Mouse (Mus musculus): ENCODE results near the gene 4930523C07Rik.

4930523C07Rik gene

DNA sequence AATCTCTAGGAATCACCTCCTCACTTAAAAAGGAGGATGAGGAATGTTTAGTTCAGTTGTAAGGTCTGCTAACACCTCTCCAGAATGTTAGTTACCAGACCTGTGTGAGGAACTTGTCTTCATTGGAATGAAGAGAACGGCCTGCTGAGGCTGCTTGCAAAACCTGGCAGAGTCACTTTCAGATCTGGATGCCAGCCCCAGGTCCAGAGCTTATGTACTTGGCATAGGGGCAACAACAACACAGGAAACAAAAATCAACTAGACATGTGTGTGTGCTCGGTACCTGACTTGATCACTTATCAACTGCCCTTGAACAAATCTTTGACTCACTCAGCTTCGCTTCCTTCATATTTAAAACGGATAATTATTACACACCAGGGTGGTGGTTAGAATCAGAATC lies 2.6 kb downstream of the 4930523C07Rik start:
- peak; percentile 60 to 82 for DNase-seq

DNA sequence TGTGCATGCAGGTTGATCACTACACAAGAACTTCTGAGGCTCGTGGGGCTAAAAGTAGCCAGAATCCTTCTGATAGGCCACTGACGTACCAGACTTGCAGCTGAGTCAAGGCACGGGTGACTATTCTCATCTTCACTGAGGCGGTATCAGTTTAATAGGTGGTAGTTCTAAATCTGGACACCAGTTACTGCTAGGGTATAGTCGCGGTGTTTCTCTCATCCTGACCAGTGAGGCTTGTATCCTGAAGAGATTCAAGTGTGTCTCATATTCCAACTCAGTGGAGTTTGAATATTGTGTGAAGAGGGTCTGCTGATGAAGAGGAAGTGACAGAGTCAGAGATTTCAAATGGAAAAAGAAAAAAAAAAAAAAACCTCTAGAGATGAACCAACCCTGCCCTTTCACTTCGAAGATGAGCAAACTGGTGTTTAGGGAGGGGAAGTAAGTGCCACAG lies 3.3 kb downstream of the 4930523C07Rik start:
- DNase-seq: no peak

DNA sequence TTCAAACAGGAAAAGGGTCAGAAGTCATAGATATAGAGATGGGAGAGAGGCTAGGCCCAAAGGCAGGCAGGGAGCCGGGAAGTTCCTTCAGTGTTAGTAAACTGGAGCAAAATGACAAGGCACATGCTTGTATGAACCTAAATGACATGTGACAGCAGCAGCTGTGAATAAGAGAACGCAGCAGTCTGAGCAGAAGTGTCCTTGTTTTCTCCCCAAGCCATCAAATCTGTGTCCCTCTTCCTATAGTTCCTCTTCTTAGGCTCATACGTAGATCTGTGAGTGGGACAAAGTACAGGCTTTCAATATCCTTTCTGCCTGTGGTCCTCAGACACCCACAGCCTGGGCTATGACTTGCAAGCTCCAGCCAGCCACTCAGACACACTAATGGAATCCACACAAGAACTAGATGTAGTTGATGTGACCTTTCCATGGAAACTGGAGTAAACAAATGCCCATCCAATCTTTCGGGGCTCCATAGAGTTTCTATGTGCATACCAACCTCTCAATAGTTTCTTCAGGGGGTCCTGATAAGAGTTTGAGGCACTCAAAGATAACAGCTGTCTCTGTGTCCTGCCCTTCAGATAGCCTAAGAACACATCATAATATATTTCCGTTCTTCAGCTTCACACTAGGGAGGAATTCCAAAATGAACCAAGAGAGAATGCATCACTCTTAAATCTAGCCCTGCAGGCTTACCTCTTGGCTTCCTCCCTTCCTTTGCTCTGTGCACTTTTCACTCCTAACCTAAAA lies 5.1 kb downstream of the 4930523C07Rik start:
- DNase-seq: no peak

DNA sequence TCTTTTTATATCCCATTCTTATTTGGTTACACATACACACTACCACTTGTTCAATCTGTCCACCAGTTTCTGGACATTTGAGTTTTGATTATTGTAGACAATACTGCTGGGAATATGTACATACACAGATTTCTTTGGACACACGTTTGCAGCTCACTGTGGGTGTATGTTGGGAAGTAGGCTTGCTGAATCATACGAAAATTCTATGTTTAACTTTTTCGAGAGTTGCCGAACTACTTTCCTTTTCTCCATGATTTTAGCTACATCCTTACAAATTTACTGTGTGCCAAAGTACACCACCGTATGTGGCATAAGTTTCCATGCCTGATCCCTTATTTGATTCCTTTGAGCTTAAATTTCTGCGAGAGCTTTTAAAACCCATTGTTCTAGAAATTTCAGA lies 6.7 kb downstream of the 4930523C07Rik start:
- no peak for DNase-seq

DNA sequence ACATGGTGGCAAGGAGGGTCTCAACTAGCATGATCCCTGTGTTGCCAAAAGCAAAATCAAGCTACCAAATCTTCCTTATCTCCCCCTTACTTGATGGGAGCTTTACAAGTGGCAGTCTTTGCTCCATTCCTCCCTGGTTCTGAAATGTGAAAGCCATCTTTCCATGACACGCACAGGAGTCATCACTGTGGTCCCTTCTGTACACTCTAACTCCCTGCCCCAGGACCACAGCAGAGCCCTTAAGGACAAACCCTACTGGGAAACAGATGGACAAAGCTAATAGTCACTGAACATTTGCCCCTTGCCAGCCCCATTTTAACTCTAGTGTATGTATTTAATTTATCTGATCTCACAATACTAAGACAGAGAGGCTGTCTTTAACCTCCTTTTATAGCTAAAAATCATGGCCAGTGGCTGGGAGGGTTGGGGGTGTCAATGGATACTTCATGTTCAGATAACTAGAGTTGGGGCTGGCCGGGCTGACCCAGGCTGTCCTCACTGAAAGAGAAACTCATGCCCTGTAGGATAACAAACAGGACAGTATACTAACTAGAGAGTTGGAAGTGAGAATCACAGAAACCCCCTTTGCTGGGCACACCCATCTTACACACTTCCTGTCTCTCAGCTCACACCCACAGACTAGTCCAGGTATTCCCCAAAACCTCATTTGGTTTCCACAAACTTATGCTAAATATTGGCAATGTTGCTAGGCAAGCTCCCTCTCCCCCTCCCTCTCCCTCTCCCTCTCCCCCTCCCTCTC lies 8.6 kb downstream of the 4930523C07Rik start:
- no peak for DNase-seq

DNA sequence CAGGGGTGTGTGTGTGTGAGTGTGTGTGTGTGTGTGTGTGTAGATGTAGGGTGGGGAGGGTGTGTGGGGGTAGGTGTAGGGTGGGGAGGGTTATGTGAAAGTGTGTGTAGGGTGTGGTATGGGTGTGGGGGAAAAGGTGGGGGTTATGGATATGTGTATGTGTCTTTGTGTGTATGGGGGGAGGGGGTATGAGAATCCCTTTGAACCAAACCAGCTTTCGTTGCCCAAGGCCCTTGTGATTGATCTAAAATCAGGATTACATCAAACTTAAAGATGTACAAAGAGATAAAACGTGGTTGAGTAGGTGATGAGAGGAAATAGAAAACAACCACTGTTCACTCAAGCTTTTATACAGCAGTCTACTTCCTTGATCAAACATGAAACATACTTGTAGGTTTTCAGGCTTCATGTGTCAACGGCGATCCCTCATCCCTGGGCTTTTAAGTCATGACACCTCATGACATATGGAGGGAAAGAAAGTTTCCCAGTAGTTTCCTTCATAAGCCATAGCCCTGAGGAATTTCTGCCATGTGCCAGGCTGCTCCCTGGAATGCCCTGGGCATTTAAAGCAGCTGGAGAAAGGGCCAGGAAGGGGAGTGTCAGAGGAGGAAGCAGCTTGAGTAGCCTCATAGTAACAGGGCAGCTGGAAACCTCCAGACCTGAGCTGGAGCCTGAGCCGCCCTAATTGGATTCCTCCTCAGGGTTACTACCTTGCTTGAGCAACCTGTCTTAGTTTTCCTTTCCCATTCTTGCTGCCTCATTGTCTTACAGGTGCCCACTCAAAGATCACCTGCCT lies 9.5 kb downstream of the 4930523C07Rik start:
- no peak for DNase-seq

DNA sequence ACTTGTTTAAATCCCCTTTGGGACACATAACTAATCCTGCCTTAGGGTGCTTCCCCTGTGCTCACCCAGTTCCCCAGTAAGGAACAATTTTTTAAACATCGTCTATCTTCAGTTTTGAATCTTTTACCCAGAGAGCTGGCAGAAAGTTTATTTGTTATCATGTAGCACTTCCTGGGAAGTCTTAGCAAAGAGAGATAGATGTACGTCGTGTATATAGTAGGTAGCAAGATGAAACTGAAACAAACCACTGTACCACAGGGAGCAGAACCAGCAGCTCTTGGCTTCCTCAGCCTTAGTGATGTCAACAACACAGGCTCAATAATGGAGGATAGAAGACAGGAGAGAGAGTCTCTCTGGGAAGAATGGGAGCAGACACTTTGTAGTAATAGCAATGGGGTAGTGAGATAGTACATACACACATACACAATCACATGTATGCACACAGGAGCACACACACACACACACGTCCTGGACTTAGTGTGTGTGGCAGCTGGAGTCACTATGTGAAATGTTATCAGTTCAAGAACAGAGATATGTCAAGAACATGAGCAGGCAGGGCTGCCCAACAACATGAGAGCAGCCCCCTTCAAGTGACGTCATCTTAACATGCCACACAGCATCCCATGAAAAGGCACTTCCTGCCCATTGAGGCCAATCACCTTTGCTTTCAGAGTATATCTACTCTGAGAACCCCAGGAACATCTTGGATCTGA lies 10.3 kb downstream of the 4930523C07Rik start:
- no peak for DNase-seq

DNA sequence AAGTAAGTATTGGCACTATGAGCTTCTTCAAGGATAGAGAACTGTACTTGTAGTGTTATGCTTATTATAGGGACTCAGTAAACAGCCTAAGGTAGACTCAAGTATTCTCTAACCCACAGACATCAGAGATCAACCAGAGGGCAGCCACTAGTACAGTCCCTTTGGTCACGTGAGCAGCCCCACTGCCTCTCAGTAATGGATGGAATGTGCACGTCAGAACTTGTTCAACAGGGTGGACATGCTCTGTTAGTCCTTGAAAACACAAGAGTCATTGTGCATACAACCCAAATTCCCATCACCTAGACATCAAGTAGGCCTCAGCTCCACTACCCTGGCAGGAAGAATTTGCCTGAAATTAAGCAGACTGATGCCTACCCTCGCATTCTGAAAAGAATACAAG lies 13.5 kb downstream of the 4930523C07Rik start:
- no peak for DNase-seq

DNA sequence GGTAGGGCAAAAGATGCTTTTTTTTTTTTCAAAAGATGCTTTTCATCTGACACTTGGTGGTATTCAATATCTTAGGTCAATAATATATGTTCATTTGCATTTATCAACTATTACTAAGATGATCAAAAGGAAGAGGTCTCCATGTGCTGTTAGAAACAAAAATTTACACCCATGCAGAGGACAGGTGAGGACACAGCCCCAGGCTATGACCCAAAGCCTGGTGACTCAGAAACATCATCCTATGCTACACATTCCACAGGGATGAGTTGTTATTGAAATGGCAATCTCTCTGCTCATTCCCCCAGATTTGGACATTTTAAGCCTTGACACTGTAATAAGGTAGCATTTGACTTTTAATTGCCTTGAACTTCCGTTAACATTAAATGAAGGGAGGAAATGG lies 15.7 kb downstream of the 4930523C07Rik start:
- no peak for DNase-seq

DNA sequence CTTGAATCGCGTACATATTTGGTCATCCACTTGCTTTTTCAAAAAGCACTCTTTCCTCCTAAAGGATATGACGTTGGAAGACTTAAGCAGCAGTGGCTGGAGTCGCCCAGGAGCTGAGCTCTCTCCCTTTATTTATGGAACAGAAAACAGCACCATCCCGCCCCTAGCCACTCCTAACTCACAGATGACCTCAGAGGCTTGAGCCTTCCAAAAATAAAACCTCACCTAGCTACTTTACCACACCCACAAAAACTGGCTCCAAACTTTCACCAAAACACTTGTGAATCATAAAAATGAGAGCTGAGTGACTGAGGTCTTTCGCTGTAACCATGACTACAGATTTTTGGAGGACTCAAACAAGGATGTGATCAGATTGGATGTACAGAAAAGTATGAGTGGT lies 16.4 kb downstream of the 4930523C07Rik start:
- no peak for DNase-seq

DNA sequence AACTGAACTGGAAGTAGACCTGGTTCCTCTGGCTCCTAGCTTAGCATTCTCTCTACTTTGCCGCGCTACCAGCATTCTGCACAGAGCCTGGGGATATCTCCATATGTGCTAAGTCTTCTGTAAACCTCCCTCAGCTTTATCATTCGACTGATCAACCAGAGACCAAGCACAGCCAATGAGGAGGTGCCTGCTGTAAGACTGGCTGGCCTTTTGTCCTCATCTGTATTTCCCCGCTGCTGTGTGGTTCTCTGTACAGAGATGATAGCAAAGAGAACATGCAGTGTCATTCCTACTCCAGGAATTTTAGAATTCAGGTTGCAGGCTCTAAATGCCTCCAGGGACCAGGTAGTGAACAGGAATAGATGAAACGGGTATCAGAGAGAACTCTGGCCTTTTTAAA lies 17.1 kb downstream of the 4930523C07Rik start:
- no peak for DNase-seq

DNA sequence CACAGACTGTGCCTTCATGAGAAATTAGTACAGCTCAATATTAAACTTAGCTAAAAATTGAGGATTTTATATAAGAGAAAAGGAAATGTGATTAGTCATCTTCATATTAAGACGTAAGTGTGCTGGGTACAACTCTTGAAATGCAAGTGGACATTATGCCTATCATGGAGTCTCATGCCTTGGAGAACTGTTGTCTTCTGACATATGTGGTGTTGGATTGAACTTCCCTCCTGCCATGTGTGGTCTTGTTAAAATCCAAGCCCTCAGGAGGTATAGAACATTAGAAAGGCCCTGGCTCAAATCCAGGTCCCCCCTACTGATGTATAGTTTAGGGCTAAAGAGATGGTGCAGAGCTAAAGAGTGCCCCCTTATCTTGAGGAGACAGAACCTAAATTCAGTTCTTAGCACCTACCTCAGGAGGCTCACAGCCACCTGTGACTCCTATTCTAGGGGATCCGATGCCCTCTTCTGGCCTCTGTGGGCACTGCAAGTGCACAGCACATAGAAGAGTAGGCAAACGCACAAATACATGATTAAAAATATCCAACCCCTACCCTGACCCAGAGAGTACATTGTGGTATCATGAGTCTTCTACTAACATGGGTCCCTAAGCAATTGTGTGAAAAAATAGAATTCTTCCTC lies 17.7 kb downstream of the 4930523C07Rik start:
- peak; percentile 27 to 58 for DNase-seq

DNA sequence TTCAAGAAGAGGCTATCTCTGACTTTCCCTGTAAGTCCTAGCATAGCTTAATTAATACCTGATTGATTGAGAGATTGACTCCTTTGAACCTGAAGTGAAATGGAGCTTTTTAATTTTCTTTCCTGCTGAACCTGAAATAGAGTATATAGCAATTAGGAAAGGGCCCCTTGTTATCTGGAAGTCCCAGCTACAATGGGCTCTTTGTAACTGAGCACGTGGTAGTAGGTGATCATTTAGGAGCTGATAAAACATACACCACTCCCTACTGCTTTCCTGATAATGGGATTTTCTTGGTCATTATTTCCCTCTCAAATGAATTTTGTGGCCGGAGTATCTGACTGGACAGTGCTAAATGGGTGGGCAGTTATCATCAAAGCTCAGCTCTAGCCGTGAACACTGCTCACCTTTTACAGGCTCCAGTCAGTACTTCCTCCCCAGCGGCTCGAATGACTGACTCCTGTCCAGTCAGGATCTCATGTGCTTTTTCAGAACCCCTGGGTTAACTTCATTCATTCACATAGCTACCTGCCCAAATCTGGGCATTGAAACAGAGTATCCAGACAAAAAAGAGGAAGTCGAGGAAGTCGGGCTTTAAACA lies 20.5 kb downstream of the 4930523C07Rik start:
- DNase-seq: no peak

DNA sequence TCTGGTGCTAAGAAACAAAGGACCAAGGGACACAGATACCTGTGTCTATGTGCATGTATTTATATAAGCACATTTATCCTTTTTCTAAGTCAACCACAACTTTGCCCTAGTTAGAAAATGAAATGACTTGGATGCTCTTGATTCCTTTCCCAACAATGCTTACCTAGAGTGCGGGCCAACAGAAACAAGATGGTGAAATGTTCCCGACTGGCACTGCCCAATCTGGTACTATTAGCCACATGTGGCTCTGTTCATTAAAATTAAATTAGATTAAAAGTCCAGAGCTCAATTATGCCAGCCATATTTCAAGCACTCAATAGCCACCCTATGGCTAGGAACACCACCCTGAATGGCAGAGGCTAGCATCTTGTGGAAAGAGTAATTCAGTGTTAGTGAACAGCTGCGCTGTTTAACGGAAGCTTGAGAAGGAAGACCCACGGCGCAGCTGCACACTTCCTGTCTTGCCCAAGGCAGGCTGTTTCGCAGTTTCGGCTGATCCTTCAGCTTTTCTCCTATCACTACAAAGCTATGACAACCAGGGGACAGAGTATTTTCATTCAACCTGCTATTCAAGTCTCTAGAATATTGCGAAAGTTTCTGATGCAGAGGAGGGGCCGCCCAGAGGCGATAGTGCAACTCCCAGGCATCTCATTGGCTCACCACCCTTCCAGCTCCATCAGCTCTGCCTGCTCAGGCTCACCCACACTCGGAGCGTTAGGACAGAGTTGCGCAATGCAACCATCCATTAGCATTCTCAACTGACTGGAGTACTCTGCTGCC lies 34.9 kb downstream of the 4930523C07Rik start:
- no peak for DNase-seq

DNA sequence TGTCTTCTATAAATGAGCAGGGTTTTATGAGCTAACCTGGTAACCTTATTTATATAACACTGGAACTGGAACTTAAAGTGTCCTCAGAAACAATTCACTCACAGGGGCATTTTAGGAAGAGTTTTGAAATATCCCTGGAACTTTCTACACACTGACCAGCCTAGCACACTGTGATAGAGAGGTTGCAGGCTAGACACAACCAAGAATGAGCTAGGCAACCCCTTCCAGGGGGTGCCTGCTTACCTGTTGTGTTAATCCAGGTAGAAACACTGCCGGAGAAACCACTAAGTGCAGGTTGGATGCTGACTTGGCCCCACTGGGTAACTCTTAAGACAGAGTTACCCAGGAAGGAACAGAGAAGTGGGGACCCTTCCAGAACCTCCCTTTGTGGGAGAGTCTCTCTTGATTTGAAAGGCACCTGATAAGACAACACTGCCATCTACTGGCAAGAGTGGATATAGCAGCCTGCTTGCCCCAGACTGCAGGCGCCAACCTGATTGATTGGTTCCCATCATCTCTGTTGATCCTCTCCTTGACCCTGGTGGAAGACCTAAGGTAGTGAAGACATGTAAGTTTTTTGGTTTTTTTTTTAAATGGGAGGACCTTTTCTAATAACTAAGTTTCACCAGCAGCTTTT lies 36.7 kb downstream of the 4930523C07Rik start:
- peak; percentile 92 to 95 for DNase-seq

DNA sequence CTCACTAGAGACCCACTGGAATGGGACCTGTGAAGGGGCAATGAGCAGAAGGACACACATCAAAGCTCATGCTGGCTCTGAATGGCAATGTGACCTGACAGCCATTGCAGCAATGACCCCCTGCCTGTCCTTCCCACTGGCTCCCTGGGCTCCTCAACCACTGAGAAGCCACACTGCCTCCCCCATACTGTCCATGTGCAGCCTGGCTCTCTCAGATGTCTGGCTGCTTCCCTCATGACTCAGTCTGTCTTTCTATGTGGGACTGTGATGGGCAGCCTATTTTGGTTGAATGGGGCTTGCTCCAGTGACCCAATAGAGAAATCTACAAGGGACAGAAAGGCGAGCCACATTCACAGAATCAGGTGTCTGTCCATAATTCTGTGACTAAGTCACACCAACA lies 38.5 kb downstream of the 4930523C07Rik start:
- no peak for DNase-seq

DNA sequence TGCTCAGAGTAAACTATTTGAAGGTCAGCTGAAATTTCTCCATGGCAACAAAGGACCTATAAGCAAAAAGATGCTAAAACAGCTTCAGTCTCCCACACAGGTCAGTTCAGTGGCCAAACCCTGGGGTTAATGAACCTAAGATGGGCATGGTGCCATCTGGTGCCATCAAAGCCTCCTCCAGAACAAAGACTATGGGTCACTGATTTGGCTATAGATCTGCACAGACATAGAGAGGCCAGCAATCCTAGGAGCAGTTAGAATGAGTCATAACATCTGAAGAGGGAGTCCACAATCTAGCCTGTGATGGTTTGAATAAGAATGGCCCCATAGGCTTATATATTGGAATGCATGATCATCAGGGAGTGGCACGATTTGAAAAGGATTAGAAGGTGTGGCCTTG lies 40.1 kb downstream of the 4930523C07Rik start:
- no peak for DNase-seq

DNA sequence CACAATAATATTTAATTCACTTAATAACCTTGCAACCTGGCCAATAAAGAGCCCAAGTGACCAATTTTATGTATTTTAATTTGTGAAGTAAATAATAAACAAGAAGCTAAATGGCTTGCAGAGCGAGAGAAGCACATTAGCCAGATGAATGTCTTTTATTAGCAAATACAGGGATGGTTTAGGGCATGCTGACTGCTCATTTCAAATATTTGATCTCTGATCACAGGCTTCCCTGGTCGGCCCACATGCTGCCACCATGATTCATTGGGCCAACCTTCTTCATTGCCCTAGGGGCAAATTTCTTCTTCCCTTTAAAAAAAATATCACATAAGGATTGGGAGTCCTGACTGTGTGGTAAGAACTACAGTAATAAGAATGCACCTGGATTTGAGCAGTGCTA lies 42.5 kb downstream of the 4930523C07Rik start:
- no peak for DNase-seq

DNA sequence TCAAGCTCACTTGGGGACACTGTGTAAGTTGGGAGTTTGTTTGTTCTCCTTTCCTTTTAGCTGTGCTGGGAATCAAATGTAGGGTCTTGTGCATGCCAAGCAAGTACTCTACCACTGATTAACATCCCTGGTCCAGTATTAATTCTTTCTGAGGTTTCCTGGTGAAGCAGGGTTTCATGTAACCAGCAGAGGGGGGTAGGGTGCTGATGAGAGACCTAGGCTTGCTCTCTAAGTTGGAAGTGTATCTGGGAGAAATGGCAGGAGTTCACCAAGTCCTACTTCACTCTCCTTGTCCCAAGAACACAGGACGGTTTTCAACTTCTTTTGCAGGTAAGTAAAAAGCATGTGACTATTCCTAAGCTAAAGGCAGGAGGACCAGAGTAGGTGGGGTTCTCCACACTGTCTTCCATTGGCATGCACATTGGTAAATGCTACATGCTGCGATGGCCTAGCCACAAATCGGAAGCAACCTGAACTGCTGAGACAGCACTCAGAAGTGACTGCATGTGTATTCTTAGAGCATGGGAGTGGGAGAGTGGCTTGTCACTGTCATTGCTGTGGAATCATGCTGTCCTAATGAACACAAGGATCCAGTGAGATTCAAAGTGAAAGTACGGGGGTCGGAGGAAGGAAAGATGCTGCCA lies 55.6 kb downstream of the 4930523C07Rik start:
- no peak for DNase-seq

DNA sequence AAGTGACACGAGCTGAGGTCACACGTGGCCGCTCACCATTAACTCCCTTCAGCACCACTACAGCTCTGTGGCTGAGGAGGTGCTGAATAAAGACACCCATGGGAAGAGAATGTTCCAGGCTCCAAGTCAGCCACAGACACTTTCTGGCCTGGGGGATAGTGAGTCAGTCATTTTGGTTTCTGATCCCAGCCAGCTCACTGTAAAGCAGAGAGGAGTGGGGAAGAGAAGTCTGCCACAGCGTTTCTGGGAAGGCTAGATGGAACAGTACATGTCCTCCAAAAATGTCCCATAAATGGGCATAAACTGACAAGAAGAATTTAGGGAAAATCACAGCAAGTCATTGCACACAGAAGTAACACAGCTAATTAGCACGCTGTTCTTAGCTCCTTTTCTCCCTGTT lies 56.8 kb downstream of the 4930523C07Rik start:
- DNase-seq: no peak

Data from cerebellum, postnatal 14 days (tissue).